In the genomic region with DNA sequence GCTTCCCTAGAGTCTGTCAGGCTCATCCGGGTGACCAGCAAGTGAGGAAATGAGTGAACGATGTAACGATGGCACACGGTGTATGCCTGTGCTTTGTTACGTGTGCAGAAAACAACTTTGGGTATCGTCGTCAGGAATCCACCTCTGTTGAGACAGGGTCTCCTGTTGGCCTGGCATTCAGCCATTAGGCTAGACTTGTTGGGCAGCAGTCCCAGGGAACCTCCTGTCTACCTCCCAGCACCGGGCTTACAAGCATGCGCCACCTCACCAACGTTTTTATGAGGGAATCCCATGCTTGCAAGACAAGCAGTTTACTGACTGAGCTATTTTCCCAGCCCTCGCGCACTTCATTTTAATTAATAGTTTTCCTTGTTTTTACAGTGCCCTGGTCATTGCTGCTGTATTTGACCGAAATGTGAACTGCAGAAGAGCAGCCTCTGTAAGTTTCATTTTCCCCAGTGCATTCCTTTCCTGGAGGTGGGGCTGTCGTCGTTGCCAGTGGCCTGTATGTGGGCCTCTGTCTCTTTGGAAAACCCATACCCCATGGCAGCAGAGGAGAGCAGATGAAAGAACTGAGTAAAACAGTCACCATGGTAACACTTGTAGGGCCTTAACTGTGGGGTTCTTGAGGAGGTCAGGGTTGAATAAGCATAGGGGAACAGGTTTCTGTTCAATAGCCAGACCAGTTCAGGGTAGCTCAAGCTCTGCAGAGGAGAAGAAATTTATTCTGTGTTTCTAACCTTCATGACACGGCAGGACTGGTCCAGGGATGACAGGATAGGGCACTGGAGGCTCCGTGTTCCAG, we compare ENCODE assay signal across 7 mouse cellular contexts. TPM values are rescaled to one million over a fixed set of nuclear protein-coding genes. Genes with fewer than 3 reads are reported as not detected.
DNase-seq lines count a peak whose midpoint lies in the region; ATAC-seq and TF ChIP-seq lines count a peak whose summit lies in the region.

No protein-coding gene starts in this region.

- no peaks in the 10 kb centered on the region for H3K27me3 ChIP-seq in lung, postnatal 0 days (replicated peaks; ENCODE audit: insufficient read depth, low read length)
- no peaks in the 10 kb centered on the region for H3K27me3 ChIP-seq in forebrain, embryonic 12.5 days
- H3K27me3 ChIP-seq in liver, embryonic 11.5 days (replicated peaks; ENCODE audit: control insufficient read depth, insufficient read depth, low read length) = no peaks in the 10 kb centered on the region
- H3K27me3 ChIP-seq in stomach, embryonic 16.5 days (ENCODE audit: control insufficient read depth, insufficient read depth, low read length) = no peaks in the 10 kb centered on the region

- H3K4me3 ChIP-seq in lung, postnatal 0 days (ENCODE audit: low read depth, low read length) = no peak overlapping the region
- no peak overlapping the region for H3K4me3 ChIP-seq in forebrain, embryonic 12.5 days (replicated peaks)
- no peak overlapping the region for H3K4me3 ChIP-seq in liver, embryonic 11.5 days (ENCODE audit: low read depth, low read length)
- no peak overlapping the region for H3K4me3 ChIP-seq in stomach, embryonic 16.5 days (replicated peaks; ENCODE audit: low read length)

- H3K9ac ChIP-seq in lung, postnatal 0 days (replicated peaks; ENCODE audit: low read depth) = no peak overlapping the region
- no peak overlapping the region for H3K9ac ChIP-seq in forebrain, embryonic 12.5 days
- 0 out of 2 replicates have a peak overlapping the region, but pooled peaks have one; percentile 37 for H3K9ac ChIP-seq in liver, embryonic 11.5 days (ENCODE audit: low read depth, low read length)
- H3K9ac ChIP-seq in stomach, embryonic 16.5 days (ENCODE audit: low read length) = peak overlapping the region; percentile 21; the same call in 1 of the 2 replicates

- no peaks in the 10 kb centered on the region for H3K36me3 ChIP-seq in lung, postnatal 0 days (ENCODE audit: insufficient read depth, low read length)
- no peaks in the 10 kb centered on the region for H3K36me3 ChIP-seq in forebrain, embryonic 12.5 days (replicated peaks)
- H3K36me3 ChIP-seq in liver, embryonic 11.5 days (ENCODE audit: control insufficient read depth, insufficient read depth, low read length) = no peaks in the 10 kb centered on the region
- H3K36me3 ChIP-seq in stomach, embryonic 16.5 days (ENCODE audit: control insufficient read depth, insufficient read depth, low read length) = no peaks in the 10 kb centered on the region

- 0 out of 2 replicates have a peak overlapping the region, but pooled peaks have one; percentile 0 for H3K4me2 ChIP-seq in lung, postnatal 0 days (replicated peaks; ENCODE audit: low read depth, low read length)
- peak overlapping the region; percentile 11 for H3K4me2 ChIP-seq in forebrain, embryonic 12.5 days
- no peak overlapping the region for H3K4me2 ChIP-seq in liver, embryonic 11.5 days
- H3K4me2 ChIP-seq in stomach, embryonic 16.5 days (ENCODE audit: low read depth, low read length) = peak overlapping the region; percentile 27

- no peaks in the 10 kb centered on the region for H3K9me3 ChIP-seq in lung, postnatal 0 days (ENCODE audit: low read length)
- H3K9me3 ChIP-seq in forebrain, embryonic 12.5 days = no peaks in the 10 kb centered on the region
- H3K9me3 ChIP-seq in liver, embryonic 11.5 days (ENCODE audit: control insufficient read depth, low read length) = no peaks in the 10 kb centered on the region
- no peaks in the 10 kb centered on the region for H3K9me3 ChIP-seq in stomach, embryonic 16.5 days (replicated peaks; ENCODE audit: control insufficient read depth, low read length)

- peak overlapping the region; percentile 33 for H3K27ac ChIP-seq in lung, postnatal 0 days (ENCODE audit: low read length)
- H3K27ac ChIP-seq in forebrain, embryonic 12.5 days = peak overlapping the region; percentile 80
- peak overlapping the region; percentile 79; the same call in 1 of the 2 replicates for H3K27ac ChIP-seq in liver, embryonic 11.5 days (ENCODE audit: low read depth, low read length)
- H3K27ac ChIP-seq in stomach, embryonic 16.5 days (ENCODE audit: low read length) = peak overlapping the region; percentile 85

- intact Hi-C loops in gastrocnemius, postnatal 36 days (cut with DNase I) = no loop called here

- peak; percentile 60 for ATAC-seq in lung, postnatal 0 days
- ATAC-seq in forebrain, embryonic 12.5 days (ENCODE audit: low FRiP score) = peak; percentile 57; the same call in 1 of the 2 replicates
- peak; percentile 4; the same call in 1 of the 2 replicates for ATAC-seq in liver, embryonic 11.5 days (replicated peaks; ENCODE audit: low FRiP score)
- peak; percentile 42; the same call in 1 of the 2 replicates for ATAC-seq in stomach, embryonic 16.5 days (ENCODE audit: insufficient read depth, low FRiP score)

- H3K4me1 ChIP-seq in lung, postnatal 0 days (ENCODE audit: insufficient read depth, low read depth, low read length) = no peaks in the 10 kb centered on the region; the same call in 1 of the 2 replicates
- H3K4me1 ChIP-seq in forebrain, embryonic 12.5 days = peaks cover 29% of the 10 kb centered on the region
- peaks cover 37% of the 10 kb centered on the region for H3K4me1 ChIP-seq in liver, embryonic 11.5 days (replicated peaks; ENCODE audit: control insufficient read depth, insufficient read depth, low read length)
- H3K4me1 ChIP-seq in stomach, embryonic 16.5 days (ENCODE audit: control insufficient read depth, insufficient read depth, low read length) = peaks cover 41% of the 10 kb centered on the region

- 47% methylated on average over 17 of the region's 17 CpGs for WGBS in lung, postnatal 0 days
- 52% methylated on average over 17 of the region's 17 CpGs for WGBS in forebrain, embryonic 12.5 days
- 80% methylated on average over 17 of the region's 17 CpGs for WGBS in liver, embryonic 11.5 days
- WGBS in stomach, embryonic 16.5 days = 49% methylated on average over 17 of the region's 17 CpGs

- TF ChIP-seq CTCF in lung, postnatal 0 days (IDR thresholded peaks at IDR 0.05) = no peak

- DNase-seq in lung, postnatal 0 days (ENCODE audit: low spot score) = peak; percentile 53
- DNase-seq in lung, postnatal 25 days (ENCODE audit: low spot score) = no peak
- DNase-seq in liver, embryonic 11.5 days (ENCODE audit: low spot score) = no peak
- no peak for DNase-seq in layer of hippocampus, adult 11-12 months (ENCODE audit: low spot score)
- no peak for DNase-seq in gastrocnemius, postnatal 36 days

- TF ChIP-seq EP300 in lung, postnatal 0 days (IDR thresholded peaks at IDR 0.05) = no peak

RNA-seq across cellular contexts. Expression of a gene that starts 30.9 kb away (rescaled TPM):
- polyA plus RNA-seq in lung, postnatal 0 days (2015; fragmentation: Nextera tagmentation; extraction: Ambion mirVana) = 0.63 and 1.0 TPM in 2 replicates
- polyA plus RNA-seq in forebrain, embryonic 12.5 days (2016; fragmentation: Nextera tagmentation; extraction: Ambion mirVana) = 0.59 and 0.85 TPM in 2 replicates
- 0.16 and 0.26 TPM in 2 replicates for polyA plus RNA-seq in liver, embryonic 11.5 days (2014; fragmentation: Nextera tagmentation; extraction: Ambion mirVana)
- 18.3 and 25.8 TPM in 2 replicates for polyA plus RNA-seq in stomach, embryonic 16.5 days (2015; fragmentation: Nextera tagmentation; extraction: Ambion mirVana)
- total RNA-seq in gastrocnemius, postnatal 36 days (2021) = under 1 TPM; 0.20 to 0.35 TPM

Comparison
In these comparisons a context has a peak if more than half of its experiments do, and no peak if none do; other contexts are left out.
1. ATAC-seq: peak in every context shown above with its lines; median percentile 60 in lung, postnatal 0 days; 57 in forebrain, embryonic 12.5 days; 42 in stomach, embryonic 16.5 days; 4 in liver, embryonic 11.5 days.
2. H3K27ac ChIP-seq: peak in every context shown above with its lines; median percentile 85 in stomach, embryonic 16.5 days; 80 in forebrain, embryonic 12.5 days; 79 in liver, embryonic 11.5 days; 33 in lung, postnatal 0 days.
3. H3K9ac ChIP-seq: peak in liver, embryonic 11.5 days (single experiment) and stomach, embryonic 16.5 days (single experiment); none in lung, postnatal 0 days (single experiment) and forebrain, embryonic 12.5 days (single experiment).